ENCODE assay signal across 16 mouse cellular contexts in the genomic region with DNA sequence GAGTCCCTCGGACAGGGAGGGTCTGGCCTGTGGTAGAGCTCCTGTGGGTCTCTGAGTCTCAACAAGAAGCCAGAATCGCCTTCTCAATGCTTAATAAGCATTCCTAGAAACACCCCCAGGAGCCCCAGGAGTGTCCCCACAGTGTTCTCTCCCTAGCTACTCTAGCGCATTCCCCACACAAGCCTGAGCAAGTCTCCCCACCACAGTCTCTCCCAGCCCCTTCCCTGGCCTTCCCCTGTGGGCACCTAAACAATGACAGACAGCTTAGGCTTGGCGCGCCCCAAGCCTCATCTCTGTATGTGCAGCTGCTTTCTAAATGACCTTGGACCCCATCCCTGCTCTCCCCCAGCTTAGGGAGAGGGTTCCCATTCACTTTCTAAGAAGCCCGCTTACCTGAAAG.
"Had no signal": no experiment of that assay in that cellular context is flagged by ENCODE, and none has a peak within 500 bp of the region (broad histone marks: within the 10 kb centered on the region; RNA-seq: fewer than 3 reads in every experiment).

No protein-coding gene starts in this region.

- H3K9me3 ChIP-seq: kidney, embryonic 15.5 days; limb, embryonic 13.5 days; liver, embryonic 15.5 days; megakaryocyte, embryonic 14.5 days; midbrain, embryonic 15.5 days; neural tube, embryonic 12.5 days had no signal

- ATAC-seq: intestine, embryonic 16.5 days; midbrain, embryonic 15.5 days had no signal

- H3K4me1 ChIP-seq: limb, embryonic 13.5 days; liver, embryonic 15.5 days; midbrain, embryonic 15.5 days; neural tube, embryonic 12.5 days had no signal

- H3K27me3 ChIP-seq: kidney, embryonic 15.5 days; limb, embryonic 13.5 days; liver, embryonic 15.5 days; midbrain, embryonic 15.5 days; neural tube, embryonic 12.5 days had no signal

- H3K27ac ChIP-seq: kidney, embryonic 15.5 days; liver, embryonic 15.5 days; midbrain, embryonic 15.5 days; neural tube, embryonic 12.5 days had no signal

- DNase-seq: kidney, adult 2 months; kidney, postnatal 36 days; layer of hippocampus, adult 9-11 months; lung, adult 2 months; lung, postnatal 10 days; lung, postnatal 4 days; thymus, postnatal 14 days had no signal

- H3K4me2 ChIP-seq: kidney, embryonic 15.5 days; limb, embryonic 13.5 days; liver, embryonic 11.5 days; liver, embryonic 15.5 days; midbrain, embryonic 11.5 days; midbrain, embryonic 15.5 days; neural tube, embryonic 12.5 days had no signal

- H3K4me3 ChIP-seq: kidney, embryonic 15.5 days; limb, embryonic 13.5 days; liver, embryonic 15.5 days; megakaryocyte, embryonic 14.5 days; midbrain, embryonic 15.5 days; neural tube, embryonic 12.5 days had no signal

- H3K9ac ChIP-seq: kidney, embryonic 15.5 days; liver, embryonic 15.5 days; midbrain, embryonic 15.5 days; neural tube, embryonic 12.5 days had no signal

- H3K36me3 ChIP-seq: kidney, embryonic 15.5 days; limb, embryonic 13.5 days; liver, embryonic 15.5 days; midbrain, embryonic 15.5 days; neural tube, embryonic 12.5 days had no signal
